Mouse (Mus musculus) right cerebral cortex, postnatal 25 days (tissue): ENCODE data around the gene Fzd10.

Experiments used
- DNase-seq: peaks from one replicate; pipeline ENCODE4 v3.0.0; 2022

The Fzd10 gene

GRCm38 (mm10) chr5:128600072-128601021 lies at the start of gene Fzd10:
Gene Fzd10 (plus strand): TSS chr5:128600844.
- peak; percentile 19 for DNase-seq

GRCm38 (mm10) chr5:128551448-128551847 lies 49.2 kb upstream of the Fzd10 start:
- DNase-seq = no peak

DNA sequence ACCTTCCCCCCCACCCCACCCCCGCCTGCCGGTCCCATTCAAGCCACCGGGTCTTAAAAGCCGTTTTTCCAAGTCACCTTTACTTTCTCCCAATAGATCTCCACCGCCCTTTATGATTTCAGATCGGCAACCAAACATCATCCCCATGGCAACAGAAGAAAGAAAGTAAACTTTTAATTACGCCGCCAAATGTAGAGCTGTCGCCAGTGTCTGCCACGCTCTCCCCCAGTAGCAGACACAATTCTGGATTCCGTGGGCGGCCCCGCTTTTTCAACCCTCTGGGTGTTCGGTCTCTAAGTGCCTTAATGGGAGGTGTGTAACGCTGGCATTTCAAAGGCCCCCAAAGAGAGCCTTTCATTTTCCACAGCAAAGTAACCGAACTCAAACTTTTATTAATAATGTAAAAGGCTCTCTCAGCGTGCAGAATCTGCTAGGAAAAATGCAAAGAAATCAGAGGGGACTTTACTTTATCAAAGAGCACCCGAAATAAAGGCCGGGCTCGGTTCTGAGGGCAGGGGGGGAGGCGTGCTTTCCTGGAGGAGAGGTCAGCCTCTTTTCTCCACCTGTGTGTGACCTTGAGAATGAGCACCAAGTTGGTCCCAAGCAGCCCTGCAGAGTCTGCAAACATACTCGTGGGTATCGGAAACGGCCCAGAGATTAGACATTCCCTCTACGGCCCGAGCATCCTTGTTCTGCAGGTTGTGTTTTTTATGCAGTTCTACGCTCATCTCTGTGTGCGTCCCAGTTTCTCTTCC lies 48.3 kb upstream of the Fzd10 start:
- DNase-seq = peak; percentile 15

DNA sequence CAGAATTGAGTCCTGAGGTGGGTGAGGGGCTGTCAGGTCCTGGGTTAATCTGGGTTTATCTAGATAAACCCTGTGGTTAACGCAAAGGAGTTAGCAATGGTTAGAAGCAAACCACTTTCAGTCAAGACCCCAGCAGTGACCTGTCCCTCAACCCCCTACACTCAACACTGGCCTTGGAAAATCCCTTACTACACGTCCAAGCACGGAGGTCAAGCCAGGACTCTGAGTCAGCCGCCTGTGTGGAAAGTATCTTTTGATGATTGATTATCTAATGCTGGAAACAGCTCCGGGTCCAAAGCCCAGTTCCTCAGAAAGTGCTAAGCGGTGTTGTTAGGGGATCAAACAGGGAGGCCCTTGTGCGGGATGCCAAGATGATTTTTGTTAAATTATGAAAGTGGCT lies 42.5 kb upstream of the Fzd10 start:
- DNase-seq = no peak

GRCm38 (mm10) chr5:128567313-128567712 lies 33.3 kb upstream of the Fzd10 start:
- no peak for DNase-seq

DNA sequence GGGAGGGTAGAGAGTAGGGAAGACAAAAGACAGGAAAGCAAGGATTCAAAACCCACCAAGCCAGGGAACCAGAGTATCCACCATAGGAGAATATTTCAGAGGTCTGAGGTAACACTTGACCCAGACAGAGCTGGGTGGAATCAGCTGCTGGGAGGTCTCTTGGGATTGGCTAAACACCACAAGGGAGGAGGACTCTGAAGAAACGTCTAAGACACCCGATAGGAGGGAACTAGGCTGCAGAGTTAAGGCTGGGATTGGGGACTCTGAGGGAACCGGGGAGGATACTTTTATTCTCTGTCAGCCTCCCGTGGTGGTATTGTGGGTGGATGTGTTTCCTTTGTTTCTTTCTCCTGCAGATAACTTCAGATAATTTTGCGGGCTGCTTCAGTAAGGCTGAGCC lies 31.7 kb upstream of the Fzd10 start:
- no peak for DNase-seq

GRCm38 (mm10) chr5:128570091-128570490 lies 30.6 kb upstream of the Fzd10 start:
- no peak for DNase-seq

GRCm38 (mm10) chr5:128570848-128571247 lies 29.8 kb upstream of the Fzd10 start:
- no peak for DNase-seq

DNA sequence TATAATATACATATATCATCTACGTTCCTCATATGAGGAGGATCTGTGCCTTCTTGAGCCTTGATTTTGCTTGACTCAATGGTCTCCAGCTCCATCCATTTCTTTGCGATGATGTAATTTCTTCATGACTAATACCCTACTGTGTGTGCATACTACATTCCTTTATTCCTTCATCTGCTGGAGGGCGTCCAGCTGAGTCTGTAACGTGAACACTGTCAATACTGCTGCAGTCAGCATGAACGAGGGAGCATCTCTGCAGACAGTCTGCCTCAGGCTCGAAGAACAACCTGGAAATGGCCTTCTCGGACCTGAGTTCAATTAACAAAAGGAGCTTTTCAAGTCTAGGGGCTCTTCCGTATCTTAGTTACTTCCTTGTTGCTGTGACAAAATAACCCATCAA lies 28.9 kb upstream of the Fzd10 start:
- DNase-seq = no peak

DNA sequence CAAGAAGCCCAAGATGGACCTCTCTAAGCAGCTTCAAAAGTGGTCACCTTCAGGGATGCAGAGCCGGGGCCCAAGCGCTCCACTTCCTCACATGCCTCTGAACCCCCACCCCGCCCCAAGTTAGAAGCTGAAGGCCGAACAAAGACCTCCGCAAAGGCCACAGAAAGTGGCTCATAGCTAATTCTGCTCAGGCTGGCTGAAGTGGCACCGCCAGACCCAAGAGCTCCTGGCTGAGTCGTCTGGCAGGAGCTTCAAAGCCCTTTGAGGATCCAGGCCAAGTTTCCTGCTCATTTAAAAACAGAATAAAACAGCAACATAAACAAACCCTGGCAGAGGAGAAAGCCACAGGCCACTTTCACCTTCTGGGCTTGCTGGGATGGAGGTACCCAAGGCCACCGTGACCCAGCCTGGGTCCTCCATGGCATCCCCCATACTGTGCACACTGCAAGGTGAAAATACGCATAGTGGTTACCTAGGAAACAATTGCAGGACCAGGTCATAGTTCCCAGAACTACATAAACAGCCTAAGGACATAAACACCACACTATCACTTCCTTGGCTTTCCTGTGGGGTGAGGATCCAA lies 24.6 kb upstream of the Fzd10 start:
- peak; percentile 21 for DNase-seq

GRCm38 (mm10) chr5:128579047-128579650 lies 21.5 kb upstream of the Fzd10 start:
- no peak for DNase-seq

DNA sequence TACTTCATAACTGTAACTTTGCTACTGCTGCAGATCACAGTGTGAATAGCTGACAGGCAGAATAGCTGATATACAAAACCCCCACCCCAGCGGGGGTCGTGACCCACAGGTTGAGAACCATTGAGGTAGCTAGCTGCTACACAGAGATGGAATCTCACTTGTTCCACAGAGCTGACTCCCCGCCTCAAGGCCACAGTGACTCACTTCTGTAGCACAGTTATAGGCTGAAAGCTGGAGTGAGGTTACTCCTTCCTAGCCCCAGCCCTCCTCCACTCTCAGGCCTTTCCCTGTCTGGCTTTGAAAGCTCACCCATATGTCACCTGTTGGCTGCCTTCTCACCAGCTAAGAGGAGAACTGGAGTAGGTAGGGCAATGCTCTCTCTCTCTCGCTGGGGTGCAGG lies 19.7 kb upstream of the Fzd10 start:
- DNase-seq = no peak

DNA sequence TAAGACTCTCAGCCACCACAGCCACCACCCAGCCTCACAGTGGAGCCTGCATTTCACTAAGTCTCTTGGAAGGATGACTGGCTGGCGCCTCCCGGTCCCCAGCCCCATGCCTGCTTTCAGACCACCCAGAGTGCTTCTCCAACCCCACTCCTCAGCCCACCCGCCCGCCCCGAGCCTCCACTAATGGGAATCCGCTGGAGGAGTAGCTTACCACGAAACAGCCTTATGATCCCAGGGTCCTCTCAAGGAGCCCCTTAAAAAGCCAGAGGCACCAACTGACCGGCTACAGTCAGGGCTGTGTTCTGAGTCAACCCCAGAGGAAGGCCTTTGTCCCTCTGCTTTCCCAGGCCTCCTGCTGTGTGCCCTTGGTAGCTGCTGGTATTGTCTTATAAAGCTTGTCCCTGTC lies 19.1 kb upstream of the Fzd10 start:
- DNase-seq = no peak

GRCm38 (mm10) chr5:128589231-128589630 lies 11.4 kb upstream of the Fzd10 start:
- DNase-seq = no peak

DNA sequence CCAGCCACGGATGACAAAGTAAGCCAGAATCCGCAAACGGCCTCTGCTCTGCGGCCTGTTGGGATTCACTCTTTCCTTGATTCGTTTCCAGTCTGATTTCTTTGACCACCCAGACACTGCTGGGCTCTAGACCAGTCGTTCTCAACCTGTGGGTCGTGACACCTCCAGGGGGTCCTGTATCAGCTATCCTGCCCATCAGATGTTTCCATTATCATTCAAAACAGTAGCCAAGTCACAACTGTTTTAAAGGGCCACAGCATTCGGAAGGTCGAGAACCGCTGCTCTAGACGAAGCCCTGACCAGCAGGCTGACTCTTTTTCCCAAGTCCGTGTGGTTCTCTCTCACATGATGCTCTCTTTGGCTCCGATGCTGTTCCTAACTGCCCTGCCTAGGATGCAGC lies 7.2 kb upstream of the Fzd10 start:
- no peak for DNase-seq

DNA sequence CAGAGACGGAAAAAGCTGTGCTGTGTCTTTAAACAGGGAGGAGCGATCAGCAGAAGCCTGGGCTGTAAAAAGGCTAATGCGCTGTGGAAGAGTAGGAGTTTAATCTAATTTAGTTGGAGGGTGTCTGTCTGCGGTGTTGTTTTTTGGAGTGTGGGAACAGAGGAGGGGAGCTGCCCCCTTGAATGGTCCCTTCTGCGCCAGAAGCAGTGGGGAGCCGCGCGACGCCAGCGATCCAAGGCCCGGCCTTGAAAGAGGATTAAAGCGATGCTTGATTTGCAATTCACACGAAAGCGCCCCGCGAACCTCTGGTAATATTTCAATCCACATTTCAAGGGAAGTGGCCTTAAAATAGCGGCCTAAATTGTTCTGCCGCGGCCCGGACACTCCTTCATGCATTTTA lies 3.8 kb upstream of the Fzd10 start:
- DNase-seq = peak; percentile 36

DNA sequence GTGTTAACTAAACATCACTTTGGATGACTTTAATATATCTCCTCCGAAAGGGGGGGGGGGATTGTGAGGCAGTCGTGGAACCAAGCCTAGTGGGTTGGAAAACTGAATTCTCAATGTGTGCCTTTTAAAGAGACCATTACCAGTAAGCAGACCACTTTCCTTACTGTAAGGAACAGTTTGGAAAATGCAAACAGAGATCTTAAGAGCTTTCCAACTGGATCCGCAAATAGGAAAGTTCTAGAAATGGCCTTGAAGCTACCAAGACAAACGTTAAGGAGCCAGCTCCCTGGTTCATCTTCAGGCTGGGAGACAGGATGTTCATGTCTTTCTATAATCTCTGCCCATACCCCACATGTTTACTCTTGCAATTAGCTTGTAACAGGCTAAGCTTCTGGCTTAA lies 3.3 kb upstream of the Fzd10 start:
- no peak for DNase-seq

- no peak for DNase-seq
Measured at GRCm38 (mm10) chr5:128598191-128598720, 2.4 kb upstream of the Fzd10 start.

GRCm38 (mm10) chr5:128598760-128599364 lies 1.8 kb upstream of the Fzd10 start:
- DNase-seq = no peak

GRCm38 (mm10) chr5:128599365-128600071 lies 1.1 kb upstream of the Fzd10 start:
- DNase-seq = no peak
